Mouse (Mus musculus) heart, embryonic 10.5 days (tissue): Measurements from ENCODE around the gene Wdr24. TPM values are rescaled to one million over a fixed set of nuclear protein-coding genes. Genes with fewer than 3 reads are reported as not detected.

Experiments
- DNase-seq: peaks from one replicate; pipeline ENCODE4 v3.0.0-alpha.2; 2017; ENCODE audit warnings: low spot score
- H3K27ac ChIP-seq: fragments of 300-500 bp; sonication (generic); 2 replicates; pipeline ENCODE4 v1.5.1; 2016; ENCODE audit warnings: mild to moderate bottlenecking
- H3K27me3 ChIP-seq: fragments of 300-500 bp; sonication (generic); 2 replicates; pipeline ENCODE4 v1.6.1; 2016; ENCODE audit warnings: mild to moderate bottlenecking; ENCODE audit not compliant: poor library complexity, insufficient read depth, severe bottlenecking
- H3K36me3 ChIP-seq: fragments of 300-500 bp; sonication (generic); 2 replicates; pipeline ENCODE4 v1.6.1; 2016; ENCODE audit warnings: mild to moderate bottlenecking, moderate library complexity
- H3K4me1 ChIP-seq: fragments of 300-500 bp; sonication (generic); 2 replicates; pipeline ENCODE4 v1.6.1; 2016; ENCODE audit warnings: mild to moderate bottlenecking
- H3K4me3 ChIP-seq: fragments of 300-500 bp; sonication (generic); 2 replicates; pipeline ENCODE4 v1.5.1; 2016; ENCODE audit warnings: mild to moderate bottlenecking, moderate library complexity
- H3K9me3 ChIP-seq: fragments of 300-500 bp; sonication (generic); 2 replicates; pipeline ENCODE4 v1.6.1; 2016; ENCODE audit warnings: mild to moderate bottlenecking, moderate library complexity
- WGBS: fragments of 180-500 bp; shearing (Covaris S2); methylation state at CpG from one replicate; pipeline ENCODE4 v1.1.7; 2016; 5-methylcytosine and 5-hydroxymethylcytosine counted together
- polyA plus RNA-seq: library from polyadenylated mRNA; unstranded; fragments of >200 nt; fragmentation: Nextera tagmentation; extraction: Ambion mirVana; gene quantifications from 2 replicates; pipeline ENCODE4 v1.2.1, GENCODE M21; 2016

Gene Wdr24
- polyA plus RNA-seq, result 21.6 and 23.0 TPM in 2 replicates

DNA sequence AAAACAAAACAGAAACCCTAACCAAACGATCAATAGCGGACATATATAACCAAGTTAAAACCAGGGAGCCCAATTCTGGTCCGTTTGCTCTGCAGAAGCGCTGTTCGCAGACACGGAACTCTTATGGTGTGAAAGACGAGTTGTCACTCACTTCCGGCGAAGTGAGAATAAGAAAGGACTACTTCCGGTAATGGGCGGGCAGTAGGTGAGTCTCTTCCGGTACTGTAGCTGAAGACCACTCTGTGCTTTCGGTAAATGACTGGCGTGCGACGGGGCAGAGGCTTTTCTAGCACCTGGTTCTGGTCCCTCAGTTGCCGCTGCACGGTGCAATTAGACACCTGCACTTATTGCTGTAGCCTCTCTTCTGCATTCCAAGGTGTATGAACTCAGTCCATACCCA is at the start of gene Wdr24:
Gene Wdr24, plus strand, starts transcription at position 176 of the 400 bp plus-strand sequence.
- under 1% methylated on average over 18 of the region's 18 CpGs for WGBS
- peaks cover 42% of the 10 kb centered on the region for H3K27me3 ChIP-seq
- peak within 1 kb of the TSS; percentile 87 for H3K27ac ChIP-seq
- H3K4me1 ChIP-seq, result peaks cover 57% of the 10 kb centered on the region
- DNase-seq, result no peak
- H3K9me3 ChIP-seq, result no peaks in the 10 kb centered on the region
- peak within 1 kb of the TSS; percentile 76 for H3K4me3 ChIP-seq
- peaks cover 32% of the 10 kb centered on the region for H3K36me3 ChIP-seq

DNA sequence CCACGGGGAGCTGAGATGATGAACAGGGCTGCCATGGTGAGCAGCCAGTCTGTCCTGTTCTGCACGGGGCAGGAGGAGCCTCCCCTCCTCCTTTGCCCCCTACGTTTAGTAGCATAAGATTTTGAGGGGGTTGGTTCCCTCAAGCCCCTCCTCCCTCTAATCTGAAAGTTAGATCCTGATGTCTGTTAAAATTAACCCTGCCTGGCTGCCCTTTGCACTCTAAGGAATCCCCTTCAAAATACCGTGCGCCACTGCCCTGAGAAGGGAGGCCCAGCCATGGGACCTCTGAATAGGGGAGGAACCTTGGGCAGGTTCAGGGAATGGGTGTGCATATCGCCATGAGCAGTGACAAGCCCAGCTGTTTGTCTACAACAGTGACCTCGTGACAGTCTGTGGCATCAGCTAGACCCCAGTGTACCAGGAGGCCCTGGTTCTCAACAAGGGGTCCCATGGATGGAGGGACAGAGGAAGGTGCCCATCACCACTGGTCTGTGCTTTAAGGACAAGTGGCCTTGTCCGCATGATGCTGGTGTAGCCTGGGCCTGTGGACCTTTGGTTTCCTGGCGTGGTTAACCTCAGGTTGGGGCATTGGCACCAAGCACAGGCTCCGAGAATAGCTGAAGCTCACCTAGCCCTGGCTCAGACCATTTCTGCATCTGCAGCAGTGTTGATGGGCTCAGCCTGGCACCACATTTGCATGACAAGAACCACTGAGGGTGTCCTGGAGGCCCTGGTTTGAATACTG is 47.9 kb upstream of the Wdr24 start:
- no peaks in the 10 kb centered on the region for H3K27me3 ChIP-seq
- H3K36me3 ChIP-seq, result peaks cover 43% of the 10 kb centered on the region
- peaks cover 17% of the 10 kb centered on the region for H3K4me1 ChIP-seq
- 76% methylated on average over 10 of the region's 10 CpGs for WGBS
- DNase-seq, result no peak
- H3K9me3 ChIP-seq, result no peaks in the 10 kb centered on the region
- H3K4me3 ChIP-seq, result no peak overlapping the region
- no peak overlapping the region for H3K27ac ChIP-seq

- Histone ChIP-seq H3K4me1 (peaks cover 19% of the 10 kb centered on the region), H3K27me3 (no peaks in the 10 kb centered on the region), H3K27ac (no peak overlapping the region), H3K36me3 (peaks cover 67% of the 10 kb centered on the region), H3K9me3 (no peaks in the 10 kb centered on the region), H3K4me3 (no peak overlapping the region)
- 92% methylated on average over 5 of the region's 5 CpGs for WGBS
- DNase-seq, result no peak
Observed at GRCm38 (mm10) chr17:25777948-25778347, 45.5 kb upstream of the Wdr24 start.

DNA sequence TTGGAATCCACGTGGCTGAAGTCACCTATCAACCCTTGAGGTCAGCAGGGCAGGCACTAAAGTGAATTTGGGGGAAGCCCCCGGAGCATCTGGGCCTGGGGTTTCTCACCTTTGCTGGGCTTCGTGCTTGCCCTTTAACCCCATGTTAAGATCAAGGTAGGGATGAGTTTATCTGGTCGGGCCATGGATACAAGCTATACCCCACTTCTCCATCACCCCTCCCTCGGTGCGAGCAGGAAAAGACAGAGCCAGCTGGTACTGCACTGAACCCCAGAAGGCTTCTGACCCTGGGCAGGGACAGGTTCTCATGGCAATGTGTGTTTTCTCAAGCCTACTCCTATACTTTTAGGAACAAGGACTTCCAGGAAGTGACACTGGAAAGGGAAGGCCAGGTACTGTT is 42.1 kb upstream of the Wdr24 start:
- WGBS, result 81% methylated on average over 6 of the region's 6 CpGs
- no peaks in the 10 kb centered on the region for H3K27me3 ChIP-seq
- no peak overlapping the region for H3K27ac ChIP-seq
- peaks cover 73% of the 10 kb centered on the region for H3K36me3 ChIP-seq
- no peak overlapping the region for H3K4me3 ChIP-seq
- H3K4me1 ChIP-seq, result peaks cover 22% of the 10 kb centered on the region
- H3K9me3 ChIP-seq, result no peaks in the 10 kb centered on the region
- no peak for DNase-seq

DNA sequence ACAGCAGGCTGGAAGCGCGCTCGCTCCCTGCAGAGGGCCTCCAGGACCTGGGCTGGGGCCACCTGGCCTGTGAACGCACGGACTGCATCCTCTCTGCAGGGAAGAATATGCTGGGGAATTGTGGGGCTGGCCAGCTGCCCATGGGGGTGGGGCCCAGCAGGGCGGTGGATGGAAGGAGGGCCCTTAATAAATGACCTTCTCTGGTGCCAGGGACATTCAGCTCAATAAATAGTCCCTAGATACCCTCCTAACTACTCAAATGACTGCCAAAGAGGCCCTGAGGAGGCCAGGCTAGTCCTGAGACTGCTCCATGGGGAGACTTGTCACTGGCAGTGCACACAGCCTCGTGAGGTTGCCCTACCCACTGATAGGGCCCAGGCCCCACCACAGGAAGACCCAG is 40.3 kb upstream of the Wdr24 start:
- 80% methylated on average over 7 of the region's 7 CpGs for whole genome bisulfite sequencing
- Histone ChIP-seq H3K36me3 (peaks cover 72% of the 10 kb centered on the region), H3K4me3 (no peak overlapping the region), H3K4me1 (peaks cover 26% of the 10 kb centered on the region), H3K27ac (no peak overlapping the region), H3K27me3 (no peaks in the 10 kb centered on the region), H3K9me3 (no peaks in the 10 kb centered on the region)
- no peak for DNase-seq

- peaks cover 70% of the 10 kb centered on the region for H3K36me3 ChIP-seq
- no peaks in the 10 kb centered on the region for H3K9me3 ChIP-seq
- H3K27me3 ChIP-seq, result no peaks in the 10 kb centered on the region
- peak overlapping the region; percentile 70 for H3K4me3 ChIP-seq
- peak overlapping the region; percentile 91; the same call in 1 of the 2 replicates for H3K27ac ChIP-seq
- no peak for DNase-seq
- WGBS, result 87% methylated on average over 15 of the region's 15 CpGs
- peaks cover 26% of the 10 kb centered on the region for H3K4me1 ChIP-seq
Observed at GRCm38 (mm10) chr17:25783861-25784574, 39.4 kb upstream of the Wdr24 start.

GRCm38 (mm10) chr17:25785281-25785745 is 38.1 kb upstream of the Wdr24 start, which contains the start of gene Haghl:
TSS of gene Haghl (minus strand) at chr17:25785673.
- peak within 1 kb of the TSS; percentile 91 for H3K27ac ChIP-seq
- H3K36me3 ChIP-seq, result peaks cover 69% of the 10 kb centered on the region
- H3K4me1 ChIP-seq, result peaks cover 26% of the 10 kb centered on the region
- H3K9me3 ChIP-seq, result no peaks in the 10 kb centered on the region
- H3K27me3 ChIP-seq, result no peaks in the 10 kb centered on the region
- WGBS, result under 1% methylated on average over 23 of the region's 23 CpGs
- peak within 1 kb of the TSS; percentile 70 for H3K4me3 ChIP-seq
- peak; percentile 98 for DNase-seq

DNA sequence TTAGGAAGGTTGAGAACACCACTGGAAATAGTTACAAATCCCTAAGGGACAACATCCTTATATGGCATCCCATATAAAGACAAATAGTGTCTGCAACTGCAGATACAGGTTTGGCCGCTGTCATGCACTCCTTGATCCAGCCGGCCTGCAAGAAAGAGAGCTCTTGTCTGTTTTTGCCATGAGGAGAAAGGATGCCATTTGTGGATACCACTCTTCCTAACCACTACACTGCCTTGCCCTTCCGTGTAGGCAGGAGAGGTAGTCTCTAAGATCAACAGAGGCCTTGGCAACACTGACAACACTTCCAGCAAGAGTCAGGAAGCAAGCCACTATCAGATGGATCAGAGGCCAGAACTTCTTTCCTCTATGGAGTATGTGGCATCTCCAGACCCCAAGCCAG is 37.1 kb upstream of the Wdr24 start, which contains the start of gene Ccdc78:
Gene Ccdc78, plus strand, starts transcription at position 301 of the 400 bp plus-strand sequence.
- Histone ChIP-seq H3K27ac (peak within 1 kb of the TSS; percentile 91), H3K4me3 (peak within 1 kb of the TSS; percentile 70), H3K4me1 (peaks cover 33% of the 10 kb centered on the region), H3K9me3 (no peaks in the 10 kb centered on the region), H3K27me3 (no peaks in the 10 kb centered on the region), H3K36me3 (peaks cover 64% of the 10 kb centered on the region)
- WGBS, result 76% methylated on average over 3 of the region's 3 CpGs
- no peak for DNase-seq

DNA sequence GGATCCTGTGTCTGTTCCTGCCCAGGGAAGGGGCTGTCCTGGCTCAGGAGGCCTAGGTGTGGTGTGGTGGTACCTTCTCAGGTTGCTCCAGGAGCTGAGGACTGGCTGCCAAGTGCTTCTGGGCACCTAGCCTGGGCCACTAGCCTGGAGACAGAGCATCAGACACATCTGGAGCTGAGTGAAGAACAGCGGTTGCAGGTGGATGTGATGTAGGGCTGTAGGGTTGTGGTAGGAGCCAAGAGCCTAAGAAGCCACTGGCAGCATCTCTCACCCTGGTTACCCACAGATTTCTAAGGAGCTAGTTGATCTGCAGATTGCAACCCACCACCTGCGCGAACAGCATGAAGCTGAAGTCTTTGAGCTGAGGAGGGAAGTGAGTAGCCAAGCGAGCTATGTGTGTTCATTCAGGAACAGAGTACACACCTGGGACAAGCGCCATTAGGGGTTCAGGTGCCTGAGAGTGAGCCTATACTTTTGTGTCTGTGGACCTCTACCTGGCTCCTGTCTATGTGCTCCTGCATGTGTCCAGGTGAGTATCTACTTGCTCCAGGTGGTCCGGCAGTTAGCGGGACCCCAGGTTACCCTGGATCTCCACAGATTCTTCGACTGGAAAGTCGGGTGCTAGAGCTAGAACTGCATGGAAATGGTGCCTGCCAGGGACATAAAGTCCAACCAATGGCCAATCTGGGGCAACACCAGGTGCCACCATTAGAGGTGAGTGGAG is 36.5 kb upstream of the Wdr24 start:
- no peak overlapping the region for H3K4me3 ChIP-seq
- no peaks in the 10 kb centered on the region for H3K9me3 ChIP-seq
- H3K27me3 ChIP-seq, result no peaks in the 10 kb centered on the region
- peaks cover 40% of the 10 kb centered on the region for H3K4me1 ChIP-seq
- WGBS, result 90% methylated on average over 9 of the region's 9 CpGs
- no peak for DNase-seq
- H3K27ac ChIP-seq, result no peak overlapping the region
- peaks cover 57% of the 10 kb centered on the region for H3K36me3 ChIP-seq

DNA sequence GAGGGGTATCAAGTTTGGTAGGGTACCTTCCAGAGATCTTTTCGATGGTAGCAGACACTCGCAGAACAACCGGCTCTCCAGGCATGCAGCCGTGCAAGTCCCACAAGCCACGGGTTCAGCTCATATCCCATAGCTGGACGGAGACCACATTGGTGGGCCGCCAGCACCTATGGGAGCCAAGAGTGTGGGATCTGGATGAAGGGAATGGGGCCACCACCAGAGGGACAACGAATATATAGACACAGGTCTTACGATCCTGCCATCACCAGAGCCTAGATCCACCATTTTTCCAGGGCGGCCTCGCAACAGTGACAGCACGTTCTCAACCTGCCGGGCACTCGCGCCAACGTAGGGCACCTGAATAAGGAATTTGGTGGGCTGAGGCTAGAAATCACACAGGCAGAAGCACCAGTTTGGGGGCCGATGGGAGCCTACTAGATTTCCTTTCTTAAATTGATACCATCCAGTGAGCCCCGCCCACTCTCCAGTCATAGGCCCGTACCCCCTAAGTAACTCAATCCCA is 32.0 kb upstream of the Wdr24 start:
- peak overlapping the region; percentile 94 for H3K27ac ChIP-seq
- no peak for DNase-seq
- peaks cover 57% of the 10 kb centered on the region for H3K4me1 ChIP-seq
- 32% methylated on average over 19 of the region's 19 CpGs for WGBS
- H3K9me3 ChIP-seq, result no peaks in the 10 kb centered on the region
- H3K36me3 ChIP-seq, result peaks cover 49% of the 10 kb centered on the region
- H3K27me3 ChIP-seq, result no peaks in the 10 kb centered on the region
- peak overlapping the region; percentile 79 for H3K4me3 ChIP-seq

GRCm38 (mm10) chr17:25791843-25792527 is 31.4 kb upstream of the Wdr24 start:
- Histone ChIP-seq H3K4me1 (peaks cover 58% of the 10 kb centered on the region), H3K27me3 (no peaks in the 10 kb centered on the region), H3K36me3 (peaks cover 47% of the 10 kb centered on the region), H3K27ac (peak overlapping the region; percentile 94), H3K9me3 (no peaks in the 10 kb centered on the region), H3K4me3 (peak overlapping the region; percentile 79)
- WGBS, result under 1% methylated on average over 45 of the region's 45 CpGs
- peak; percentile 92 for DNase-seq

DNA sequence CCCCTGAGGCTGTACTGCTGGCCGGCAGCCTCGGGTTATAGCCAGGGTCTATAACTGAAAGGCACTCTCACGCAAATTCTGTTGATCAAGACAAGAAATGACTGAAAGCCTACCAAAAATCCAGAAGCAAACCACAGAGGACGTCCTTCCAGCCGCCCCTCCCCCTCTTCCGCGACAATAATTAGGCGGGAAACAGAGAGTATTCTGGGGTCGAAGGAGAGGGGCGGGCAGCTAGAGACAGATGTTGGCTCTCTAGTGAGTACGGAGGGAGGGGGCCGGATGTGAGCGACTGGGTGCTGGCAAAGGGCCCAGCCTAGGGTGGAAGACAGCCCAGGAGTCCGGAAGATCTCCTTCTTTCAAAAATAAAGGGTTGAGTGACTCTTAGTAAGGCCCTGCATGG is 30.8 kb upstream of the Wdr24 start, which contains the start of gene Fam173a:
Gene Fam173a, minus strand, starts transcription at position 287 of the 400 bp plus-strand sequence.
- peaks cover 41% of the 10 kb centered on the region for H3K36me3 ChIP-seq
- peak within 1 kb of the TSS; percentile 79 for H3K4me3 ChIP-seq
- H3K9me3 ChIP-seq, result no peaks in the 10 kb centered on the region
- peak; percentile 88 for DNase-seq
- WGBS, result 4% methylated on average over 14 of the region's 14 CpGs
- no peaks in the 10 kb centered on the region for H3K27me3 ChIP-seq
- H3K4me1 ChIP-seq, result peaks cover 61% of the 10 kb centered on the region
- peak within 1 kb of the TSS; percentile 94 for H3K27ac ChIP-seq
